Mouse (Mus musculus): Measurements from ENCODE around the gene Acadvl.

- TF ChIP-seq CTCF (IDR thresholded peaks at IDR 0.05; ENCODE audit: low read depth) (no peak), EP300 (IDR thresholded peaks at IDR 0.05; ENCODE audit: low read depth) (no peak)
Measured at GRCm38 (mm10) chr11:70002471-70002870, 12.7 kb downstream of the Acadvl start.
